Mouse (Mus musculus) stomach, embryonic 16.5 days (tissue): ENCODE data around the gene Hist2h4. TPM values are rescaled to one million over a fixed set of nuclear protein-coding genes. Genes with fewer than 3 reads are reported as not detected.
"Not testable (repeated sequence)": the region's sequence is repeated elsewhere in the genome, so short reads cannot be mapped to it uniquely, and the experiment has no call there.

Source experiments
- ATAC-seq: fragments of 200-750 bp; cut with Nextera tagmentation; 2 replicates; pipeline ENCODE4 v1.8.0; 2017; ENCODE audit warnings: moderate number of reproducible peaks, moderate TSS enrichment; ENCODE audit not compliant: insufficient read depth, low FRiP score
- H3K27ac ChIP-seq: fragments of 300-500 bp; sonication (generic); 2 replicates; pipeline ENCODE4 v1.5.1; 2014; ENCODE audit warnings: low read length
- H3K27me3 ChIP-seq: fragments of 300-500 bp; sonication (generic); 2 replicates; pipeline ENCODE4 v1.6.1; 2014; ENCODE audit warnings: low read length, control low read depth, mixed read lengths; ENCODE audit not compliant: control insufficient read depth, insufficient read depth
- H3K36me3 ChIP-seq: fragments of 300-500 bp; sonication (generic); 2 replicates; pipeline ENCODE4 v1.6.1; 2014; ENCODE audit warnings: low read length; ENCODE audit not compliant: control insufficient read depth, insufficient read depth
- H3K4me1 ChIP-seq: fragments of 300-500 bp; sonication (generic); 2 replicates; pipeline ENCODE4 v1.6.1; 2014; ENCODE audit warnings: low read length, control low read depth, mixed read lengths; ENCODE audit not compliant: control insufficient read depth, insufficient read depth
- H3K4me2 ChIP-seq: fragments of 300-500 bp; sonication (generic); 2 replicates; pipeline ENCODE4 v1.6.1; 2014; ENCODE audit warnings: low read depth, low read length, mixed read lengths
- H3K4me3 ChIP-seq: fragments of 300-500 bp; sonication (generic); replicated peaks from 2 replicates; pipeline ENCODE4 v1.5.1; 2014; ENCODE audit warnings: mild to moderate bottlenecking, low read length
- H3K9ac ChIP-seq: fragments of 300-500 bp; sonication (generic); 2 replicates; pipeline ENCODE4 v1.6.1; 2014; ENCODE audit warnings: low read length
- H3K9me3 ChIP-seq: fragments of 300-500 bp; sonication (generic); replicated peaks from 2 replicates; pipeline ENCODE4 v1.6.1; 2016; ENCODE audit warnings: low read length, control low read depth; ENCODE audit not compliant: control insufficient read depth
- WGBS: fragments of 180-500 bp; shearing (Covaris S2); extraction: QIAGEN DNeasy Blood & Tissue Kit; methylation state at CpG from one replicate; pipeline ENCODE4 v1.1.7; 2014; 5-methylcytosine and 5-hydroxymethylcytosine counted together
- polyA plus RNA-seq: library from polyadenylated mRNA; unstranded; fragments of >200 nt; fragmentation: Nextera tagmentation; extraction: Ambion mirVana; gene quantifications from 2 replicates; pipeline ENCODE4 v1.2.1, GENCODE M21; 2015

The Hist2h4 gene
- polyA plus RNA-seq, 1 experiment from 2014 or later: 7.8 TPM

GRCm38 (mm10) chr3:96293368-96293767, 30.3 kb upstream of the Hist2h4 start:
- no peaks in the 10 kb centered on the region for H3K9me3 ChIP-seq
- H3K4me1 ChIP-seq: no peaks in the 10 kb centered on the region
- H3K27ac ChIP-seq: no peak overlapping the region
- no peak overlapping the region for H3K9ac ChIP-seq
- H3K27me3 ChIP-seq: no peaks in the 10 kb centered on the region
- no peak overlapping the region for H3K4me3 ChIP-seq
- 54% methylated on average over 5 of the region's 5 CpGs for WGBS
- H3K36me3 ChIP-seq: no peaks in the 10 kb centered on the region
- no peak for ATAC-seq
- H3K4me2 ChIP-seq: no peak overlapping the region

DNA sequence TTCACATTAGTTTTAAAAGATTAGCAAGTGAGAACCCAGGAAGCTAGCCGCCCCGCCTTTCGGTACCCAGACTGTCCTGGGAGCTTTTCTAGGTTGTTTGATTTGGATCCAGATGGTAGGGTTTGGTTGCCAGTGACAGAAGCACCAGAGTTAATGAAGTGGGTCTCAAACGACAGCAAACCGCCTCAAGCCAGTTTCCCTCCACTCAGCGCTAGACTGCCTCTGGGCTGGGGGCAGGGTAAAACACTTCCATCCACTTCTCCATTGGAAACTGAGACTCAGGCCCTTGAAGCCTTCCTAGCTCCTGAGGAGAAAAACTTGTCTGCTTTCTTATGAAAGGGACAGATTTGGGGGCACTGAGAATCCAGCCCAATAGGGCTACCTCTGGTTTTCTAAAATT, 29.5 kb upstream of the Hist2h4 start:
- no peak overlapping the region for H3K4me3 ChIP-seq
- no peaks in the 10 kb centered on the region for H3K36me3 ChIP-seq
- H3K27me3 ChIP-seq: no peaks in the 10 kb centered on the region
- no peak for ATAC-seq
- H3K4me2 ChIP-seq: no peak overlapping the region
- H3K9ac ChIP-seq: peak overlapping the region; percentile 31; the same call in 1 of the 2 replicates
- H3K4me1 ChIP-seq: no peaks in the 10 kb centered on the region
- no peaks in the 10 kb centered on the region for H3K9me3 ChIP-seq
- no peak overlapping the region for H3K27ac ChIP-seq
- WGBS: 63% methylated on average over 6 of the region's 6 CpGs

DNA sequence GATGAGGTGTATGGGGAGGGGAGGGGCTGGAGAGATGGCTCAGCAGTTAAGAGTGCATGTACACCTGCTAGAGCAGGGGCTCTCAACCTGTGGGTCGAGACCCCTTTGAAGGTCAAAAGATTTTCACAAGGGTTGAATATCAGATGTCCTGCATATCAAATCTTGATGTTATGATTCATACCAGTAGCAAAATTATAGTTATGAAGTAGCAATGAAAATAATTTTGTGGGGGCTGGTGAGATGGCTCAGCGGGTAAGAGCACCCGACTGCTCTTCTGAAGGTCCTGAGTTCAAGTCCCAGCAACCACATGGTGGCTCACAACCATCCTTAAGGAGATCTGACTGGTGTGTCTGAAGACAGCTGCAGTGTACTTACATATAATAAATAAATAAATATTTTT, 27.6 kb upstream of the Hist2h4 start:
- H3K9me3 ChIP-seq, ATAC-seq, H3K36me3 ChIP-seq, H3K4me2 ChIP-seq, H3K27ac ChIP-seq, H3K4me1 ChIP-seq, H3K4me3 ChIP-seq, H3K9ac ChIP-seq, H3K27me3 ChIP-seq: not testable (repeated sequence)
- 83% methylated on average over 3 of the region's 3 CpGs for WGBS

- Histone ChIP-seq H3K4me2 (no peak overlapping the region), H3K9me3 (no peaks in the 10 kb centered on the region), H3K9ac (no peak overlapping the region), H3K27ac (no peak overlapping the region), H3K4me1 (no peaks in the 10 kb centered on the region), H3K27me3 (peaks cover 3% of the 10 kb centered on the region; the same call in 1 of the 2 replicates), H3K4me3 (no peak overlapping the region), H3K36me3 (no peaks in the 10 kb centered on the region)
- ATAC-seq: no peak
- 67% methylated on average over 3 of the region's 3 CpGs for WGBS
Measured at GRCm38 (mm10) chr3:96289201-96289600, 26.1 kb upstream of the Hist2h4 start.

DNA sequence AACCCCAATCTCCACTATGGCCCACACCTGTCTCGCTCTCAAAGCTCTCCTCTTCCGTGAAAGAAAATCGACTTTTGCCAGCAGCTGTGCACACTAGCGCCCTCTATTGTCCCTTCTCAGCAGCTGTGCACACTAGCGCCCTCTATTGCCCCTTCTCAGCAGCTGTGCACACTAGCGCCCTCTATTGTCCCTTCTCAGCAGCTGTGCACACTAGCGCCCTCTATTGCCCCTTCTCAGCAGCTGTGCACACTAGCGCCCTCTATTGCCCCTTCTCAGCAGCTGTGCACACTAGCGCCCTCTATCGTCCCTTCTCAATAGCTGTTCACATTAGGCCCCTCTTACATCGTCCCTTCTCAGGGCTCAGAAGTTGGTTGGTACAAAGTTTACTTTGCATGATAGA, 24.2 kb upstream of the Hist2h4 start:
- 86% methylated on average over 11 of the region's 11 CpGs for WGBS
- ATAC-seq, H3K4me3 ChIP-seq: not testable (repeated sequence)

DNA sequence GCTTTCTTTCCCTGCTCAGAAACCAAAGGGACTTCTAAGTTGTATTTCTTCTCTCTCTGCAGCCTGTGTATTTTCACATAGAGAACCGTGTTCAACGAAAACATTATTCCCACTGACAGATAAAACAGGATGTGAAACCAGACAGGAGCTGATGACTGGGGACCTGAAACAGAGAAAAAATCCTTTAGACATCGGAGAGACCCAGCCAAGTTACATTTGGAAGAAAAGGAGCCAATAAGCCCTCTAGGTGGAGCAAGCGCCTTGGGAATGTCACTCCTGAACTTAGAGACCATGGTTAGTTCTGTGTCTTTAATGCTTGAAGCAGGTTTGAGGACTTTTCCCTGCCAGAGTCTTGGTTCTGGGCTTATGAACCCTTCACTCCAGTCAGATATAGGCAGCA, 21.3 kb upstream of the Hist2h4 start:
- Histone ChIP-seq H3K36me3 (no peaks in the 10 kb centered on the region), H3K4me1 (no peaks in the 10 kb centered on the region), H3K27me3 (peaks cover 9% of the 10 kb centered on the region), H3K4me3 (no peak overlapping the region), H3K27ac (no peak overlapping the region), H3K9me3 (no peaks in the 10 kb centered on the region), H3K4me2 (peak overlapping the region; percentile 4; the same call in 1 of the 2 replicates), H3K9ac (0 out of 2 replicates have a peak overlapping the region, but pooled peaks have one; percentile 12)
- WGBS: 16% methylated on average over 4 of the region's 4 CpGs
- ATAC-seq: no peak

More for the DNA sequence above, 24.2 kb upstream of the Hist2h4 start:
- H3K9ac ChIP-seq, H3K27ac ChIP-seq, H3K9me3 ChIP-seq, H3K27me3 ChIP-seq, H3K4me1 ChIP-seq, H3K4me2 ChIP-seq, H3K36me3 ChIP-seq: not testable (repeated sequence)

DNA sequence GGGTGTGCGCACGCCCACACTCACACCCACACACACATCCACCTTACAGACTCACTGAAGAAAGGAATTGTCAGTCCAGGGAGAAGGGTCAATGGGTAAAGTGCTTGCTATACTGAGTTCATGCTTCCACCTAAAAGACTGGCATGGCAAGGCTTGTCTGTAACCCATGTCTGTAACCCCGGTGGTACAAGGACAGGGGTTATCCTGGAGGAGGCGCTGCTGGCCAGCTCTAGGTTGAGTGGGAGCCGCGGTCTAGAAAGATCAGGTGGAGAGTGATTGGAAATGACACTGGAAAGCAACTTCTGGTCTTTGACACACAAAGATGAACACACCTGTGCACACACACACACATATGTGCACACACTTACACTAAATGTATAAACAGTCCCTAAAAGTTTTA, 17.5 kb upstream of the Hist2h4 start:
- peaks cover 7% of the 10 kb centered on the region for H3K27me3 ChIP-seq
- ATAC-seq: no peak
- H3K4me1 ChIP-seq: peaks cover 3% of the 10 kb centered on the region; the same call in 1 of the 2 replicates
- H3K4me2 ChIP-seq: no peak overlapping the region
- H3K9me3 ChIP-seq: no peaks in the 10 kb centered on the region
- H3K4me3 ChIP-seq: no peak overlapping the region
- WGBS: 62% methylated on average over 6 of the region's 6 CpGs
- no peaks in the 10 kb centered on the region for H3K36me3 ChIP-seq
- no peak overlapping the region for H3K9ac ChIP-seq
- no peak overlapping the region for H3K27ac ChIP-seq

DNA sequence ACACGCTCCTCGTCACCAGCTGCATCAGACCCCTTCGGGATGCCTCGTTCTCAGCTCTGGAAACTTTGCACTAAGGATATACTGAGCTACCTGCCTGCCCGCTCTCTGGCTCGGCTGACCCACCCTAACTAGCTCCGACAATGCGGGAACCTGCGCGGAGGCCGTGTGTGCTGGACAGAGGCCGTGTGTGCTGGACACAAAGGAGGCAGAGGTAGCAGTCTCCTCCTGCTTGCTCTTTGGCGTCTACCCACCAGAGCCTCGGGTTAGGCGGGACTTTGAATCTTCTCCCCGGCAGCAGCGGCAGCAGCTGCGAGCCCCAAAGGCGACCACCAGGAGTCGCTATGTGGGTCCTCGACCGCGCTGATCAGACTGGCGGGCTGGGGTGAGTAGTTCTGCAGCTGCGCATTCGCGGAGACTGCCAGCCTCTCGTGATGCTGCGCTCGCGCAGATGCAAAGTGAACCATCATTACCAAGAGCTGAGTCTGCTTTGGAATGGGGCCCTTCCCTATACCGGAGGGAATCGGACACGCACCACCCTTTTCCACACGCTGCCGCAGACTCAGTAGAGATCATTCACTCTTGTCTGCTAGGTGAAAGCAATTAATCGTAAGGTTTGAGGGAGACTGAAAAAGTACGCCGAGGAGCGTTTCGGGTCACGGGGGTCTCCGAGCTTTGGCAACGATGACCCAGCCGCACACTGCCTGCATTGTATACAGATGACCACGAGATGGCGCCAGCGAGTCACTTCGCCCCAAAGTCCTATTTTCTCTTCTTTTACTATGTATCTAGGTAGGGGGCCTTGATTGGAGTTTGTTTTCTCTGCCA, 14.9 kb upstream of the Hist2h4 start:
- H3K27ac ChIP-seq: peak overlapping the region; percentile 70
- H3K4me2 ChIP-seq: peak overlapping the region; percentile 65
- H3K9me3 ChIP-seq: no peaks in the 10 kb centered on the region
- H3K27me3 ChIP-seq: no peaks in the 10 kb centered on the region
- no peaks in the 10 kb centered on the region for H3K36me3 ChIP-seq
- WGBS: under 1% methylated on average over 49 of the region's 49 CpGs
- peak; percentile 95 for ATAC-seq
- peak overlapping the region; percentile 68 for H3K9ac ChIP-seq
- H3K4me1 ChIP-seq: peaks cover 3% of the 10 kb centered on the region; the same call in 1 of the 2 replicates
- H3K4me3 ChIP-seq: peak overlapping the region; percentile 52

- peak overlapping the region; percentile 68 for H3K9ac ChIP-seq
- H3K9me3 ChIP-seq: no peaks in the 10 kb centered on the region
- ATAC-seq: peak; percentile 27; the same call in 1 of the 2 replicates
- no peaks in the 10 kb centered on the region for H3K27me3 ChIP-seq
- peak overlapping the region; percentile 52 for H3K4me3 ChIP-seq
- no peaks in the 10 kb centered on the region for H3K36me3 ChIP-seq
- peaks cover 3% of the 10 kb centered on the region; the same call in 1 of the 2 replicates for H3K4me1 ChIP-seq
- peak overlapping the region; percentile 65 for H3K4me2 ChIP-seq
- 12% methylated on average over 8 of the region's 8 CpGs for WGBS
- H3K27ac ChIP-seq: peak overlapping the region; percentile 31; the same call in 1 of the 2 replicates
Measured at GRCm38 (mm10) chr3:96277428-96277799, 14.3 kb upstream of the Hist2h4 start.
